8 mouse cellular contexts compared by ENCODE assay signal in the genomic region with DNA sequence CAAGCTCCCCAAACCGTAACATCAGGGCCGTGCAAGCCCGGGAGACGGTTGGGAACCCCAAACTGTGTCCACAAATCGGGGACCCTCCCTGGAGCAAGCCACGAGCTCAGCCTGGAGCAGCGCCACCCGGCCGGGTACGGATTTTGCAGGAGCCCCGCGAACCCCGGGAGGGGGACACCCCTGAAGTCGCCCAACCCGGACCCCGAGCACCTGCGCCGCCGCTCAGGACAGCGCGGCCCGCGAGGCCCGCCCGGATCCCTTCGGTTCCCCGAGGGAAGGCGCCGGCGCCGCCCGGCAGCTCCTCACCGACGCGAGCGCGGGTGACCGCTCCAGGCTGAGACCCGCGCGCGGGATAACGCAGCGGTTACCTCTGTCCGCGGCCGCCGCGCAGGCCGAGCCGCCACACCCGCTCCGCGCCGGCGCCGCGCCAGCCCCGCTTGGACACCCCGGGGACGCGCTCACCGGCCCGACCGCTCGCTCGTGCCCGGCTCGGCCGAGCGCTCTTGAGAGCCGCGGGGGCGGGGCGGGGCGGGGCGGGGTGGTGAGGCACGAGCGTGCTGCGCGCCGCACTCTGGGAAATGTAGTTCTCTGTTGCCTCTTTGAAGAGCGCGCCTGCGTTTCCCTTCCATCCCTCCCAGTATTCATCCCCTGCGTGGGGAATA. TPM values are rescaled to one million over a fixed set of nuclear protein-coding genes. Genes with fewer than 3 reads are reported as not detected.
DNase-seq lines count a peak whose midpoint lies in the region; ATAC-seq lines count a peak whose summit lies in the region.

A gene (minus strand): TSS at position 512 of the 662 bp plus-strand sequence.

- WGBS in intestine, embryonic 14.5 days: under 1% methylated on average over 82 of the region's 86 CpGs

- H3K4me3 ChIP-seq in intestine, embryonic 14.5 days (ENCODE audit: low read depth, low read length): peak within 1 kb of the TSS; percentile 58

- peak; percentile 93 for ATAC-seq in intestine, embryonic 14.5 days (replicated peaks; ENCODE audit: low FRiP score, low TSS enrichment, low read depth)
- ATAC-seq in megakaryocyte progenitor cell, adult 5-6 weeks (replicated peaks; ENCODE audit: poor library complexity): peak; percentile 90

- peak; percentile 89 to 90 for DNase-seq in adrenal gland, adult 18-20 months (ENCODE audit: low spot score in 2 of 2)
- peak; percentile 95 for DNase-seq in embryo, embryonic 10.5 days (ENCODE audit: low spot score)
- peak; percentile 90 for DNase-seq in gastrocnemius, postnatal 14 days
- DNase-seq in intestine, embryonic 14.5 days (ENCODE audit: low spot score): peak; percentile 87
- peak; percentile 73 to 93 for DNase-seq in left cerebral cortex, postnatal 10 days (ENCODE audit: extremely low spot score in 1 of 2, low spot score in 2 of 2)
- peak; percentile 91 to 93 for DNase-seq in right cerebral cortex, postnatal 10 days (ENCODE audit: low spot score in 2 of 2)
- peak; percentile 88 for DNase-seq in urinary bladder, postnatal 14 days (ENCODE audit: low spot score)

- H3K27me3 ChIP-seq in intestine, embryonic 14.5 days (replicated peaks; ENCODE audit: control insufficient read depth, insufficient read depth, low read length): no peaks in the 10 kb centered on the region; the same call in 1 of the 2 replicates

- no peaks in the 10 kb centered on the region for H3K9me3 ChIP-seq in intestine, embryonic 14.5 days (ENCODE audit: control insufficient read depth, low read length)

- peak within 1 kb of the TSS; percentile 67 for H3K9ac ChIP-seq in intestine, embryonic 14.5 days (ENCODE audit: low read length)

- H3K4me2 ChIP-seq in intestine, embryonic 14.5 days (ENCODE audit: low read length): peak within 1 kb of the TSS; percentile 86

- H3K36me3 ChIP-seq in intestine, embryonic 14.5 days (ENCODE audit: control insufficient read depth, insufficient read depth, low read length): no peaks in the 10 kb centered on the region

- intact Hi-C loops in gastrocnemius, postnatal 14 days (cut with DNase I; ENCODE audit: low total_unique reads): no loop called here
- intact Hi-C loops in left cerebral cortex, postnatal 10 days (cut with DNase I): no loop called here

- no peaks in the 10 kb centered on the region for H3K4me1 ChIP-seq in intestine, embryonic 14.5 days (replicated peaks; ENCODE audit: control insufficient read depth, insufficient read depth, low read length)

- H3K27ac ChIP-seq in intestine, embryonic 14.5 days (ENCODE audit: low read depth): no peak within 1 kb of the TSS

RNA-seq across cellular contexts. Expression of the gene that starts here (rescaled TPM):
- 10 to 100 TPM; 13.6 to 20.2 TPM for total RNA-seq in adrenal gland, adult 18-20 months (2021)
- 10 to 100 TPM; 18.1 to 21.5 TPM for total RNA-seq in gastrocnemius, postnatal 14 days (2021)
- 9.8 and 10.3 TPM in 2 replicates for polyA plus RNA-seq in intestine, embryonic 14.5 days (2014; fragmentation: Nextera tagmentation; extraction: Ambion mirVana)
- total RNA-seq in left cerebral cortex, postnatal 10 days (2021): 10 to 100 TPM; 37.8 to 40.5 TPM
- 0.71 and 2.2 TPM in 2 replicates for total RNA-seq in megakaryocyte progenitor cell, adult 5-6 weeks (2015)
- 1.8 and 2.9 TPM in 2 replicates for total RNA-seq in megakaryocyte progenitor cell, adult 5-6 weeks (2017)
